Mouse (Mus musculus): ENCODE measurements around the gene Ppp2r3d. TPM values are rescaled to one million over a fixed set of nuclear protein-coding genes. Genes with fewer than 3 reads are reported as not detected.

Gene Ppp2r3d
- polyA plus RNA-seq, 1 experiment, result 265 TPM

GRCm38 (mm10) chr9:124411553-124411952 lies 65.1 kb downstream of the Ppp2r3d start:
- H3K4me1 ChIP-seq (ENCODE audit: control insufficient read depth, insufficient read depth, insufficient read length), result no peaks in the 10 kb centered on the region
- no peaks in the 10 kb centered on the region for H3K27me3 ChIP-seq (ENCODE audit: control insufficient read depth, insufficient read depth, low read length)
- no peaks in the 10 kb centered on the region for H3K36me3 ChIP-seq (ENCODE audit: control insufficient read depth, insufficient read depth, low read length)
- no peak overlapping the region for H3K4me3 ChIP-seq (ENCODE audit: extremely low read depth, insufficient read depth, insufficient read length)
- H3K27ac ChIP-seq (ENCODE audit: insufficient read depth, low read length), result no peak overlapping the region
- WGBS, result 66% methylated on average over 1 of the region's 1 CpGs
- TF ChIP-seq POLR2A (IDR thresholded peaks at IDR 0.05; ENCODE audit: low read depth, low read length) (no peak), CTCF (IDR thresholded peaks at IDR 0.05; ENCODE audit: extremely low read depth, insufficient read depth, insufficient read length, insufficient replicate concordance) (no peak)
- no peak for DNase-seq (ENCODE audit: low read depth in 1 of 2, low spot score in 2 of 2)

GRCm38 (mm10) chr9:124408564-124408963 lies 68.1 kb downstream of the Ppp2r3d start:
- no peaks in the 10 kb centered on the region for H3K36me3 ChIP-seq (ENCODE audit: control insufficient read depth, insufficient read depth, low read length)
- DNase-seq (ENCODE audit: low read depth in 1 of 2, low spot score in 2 of 2), result no peak
- no peaks in the 10 kb centered on the region for H3K27me3 ChIP-seq (ENCODE audit: control insufficient read depth, insufficient read depth, low read length)
- 72% methylated on average over 1 of the region's 1 CpGs for WGBS
- H3K4me1 ChIP-seq (ENCODE audit: control insufficient read depth, insufficient read depth, insufficient read length), result no peaks in the 10 kb centered on the region
- no peak overlapping the region for H3K4me3 ChIP-seq (ENCODE audit: extremely low read depth, insufficient read depth, insufficient read length)
- no peak for TF ChIP-seq CTCF (IDR thresholded peaks at IDR 0.05; ENCODE audit: extremely low read depth, insufficient read depth, insufficient read length, insufficient replicate concordance)
- no peak for TF ChIP-seq POLR2A (IDR thresholded peaks at IDR 0.05; ENCODE audit: low read depth, low read length)
- no peak overlapping the region for H3K27ac ChIP-seq (ENCODE audit: insufficient read depth, low read length)

Other genes with a start within 250 kb of the Ppp2r3d start
- 2.1 and 2.6 TPM in 2 replicates for gene 2010315B03Rik, start 164.2 kb downstream of the Ppp2r3d start, polyA plus RNA-seq (2012; rRNA removed)
- not detected in 2 replicates for gene Gm21836, start 16.9 kb upstream of the Ppp2r3d start, polyA plus RNA-seq (2012; rRNA removed)